Mouse (Mus musculus) right cerebral cortex, postnatal 25 days (tissue): ENCODE results near the gene Adm.
"Not testable (repeated sequence)": the region's sequence is repeated elsewhere in the genome, so short reads cannot be mapped to it uniquely, and the experiment has no call there.

Experiments
- DNase-seq: peaks from one replicate; pipeline ENCODE4 v3.0.0; 2022

The Adm gene

GRCm38 (mm10) chr7:110627486-110628272, at the start of gene Adm:
Gene Adm (plus strand): TSS chr7:110627661.
- DNase-seq, result peak; percentile 34

GRCm38 (mm10) chr7:110583705-110584104, 43.8 kb upstream of the Adm start:
- DNase-seq, result no peak

GRCm38 (mm10) chr7:110584159-110584558, 43.3 kb upstream of the Adm start:
- no peak for DNase-seq

GRCm38 (mm10) chr7:110585250-110585649, 42.2 kb upstream of the Adm start:
- DNase-seq, result no peak

- DNase-seq, result no peak
These were observed 39.7 kb upstream of the Adm start for GRCm38 (mm10) chr7:110587721-110588120.

GRCm38 (mm10) chr7:110593991-110594390, 33.5 kb upstream of the Adm start:
- not testable (repeated sequence) for DNase-seq

GRCm38 (mm10) chr7:110597141-110597540, 30.3 kb upstream of the Adm start:
- no peak for DNase-seq

- no peak for DNase-seq
These were observed 22.0 kb upstream of the Adm start for GRCm38 (mm10) chr7:110605476-110605875.

- DNase-seq, result no peak
These were observed 20.6 kb upstream of the Adm start for GRCm38 (mm10) chr7:110606906-110607305.

- peak; percentile 6 for DNase-seq
These were observed 13.9 kb upstream of the Adm start for GRCm38 (mm10) chr7:110613381-110614132.

GRCm38 (mm10) chr7:110614133-110615063, 13.1 kb upstream of the Adm start, which contains the start of gene Sbf2:
Gene Sbf2 (minus strand): TSS chr7:110614922.
- DNase-seq, result peak; percentile 78

- peak; percentile 69 for DNase-seq
These were observed 12.3 kb upstream of the Adm start for GRCm38 (mm10) chr7:110615151-110615631.

GRCm38 (mm10) chr7:110615792-110616191, 11.7 kb upstream of the Adm start:
- DNase-seq, result no peak

- DNase-seq, result no peak
These were observed 8.3 kb upstream of the Adm start for GRCm38 (mm10) chr7:110619086-110619611.

GRCm38 (mm10) chr7:110624067-110624466, 3.4 kb upstream of the Adm start:
- no peak for DNase-seq

GRCm38 (mm10) chr7:110624961-110625360, 2.5 kb upstream of the Adm start:
- no peak for DNase-seq

- DNase-seq, result no peak
These were observed 2.0 kb upstream of the Adm start for GRCm38 (mm10) chr7:110625489-110625888.

- DNase-seq, result no peak
These were observed 1.0 kb upstream of the Adm start for GRCm38 (mm10) chr7:110626186-110627098.

- no peak for DNase-seq
These were observed 370 bp upstream of the Adm start for GRCm38 (mm10) chr7:110627099-110627482.

- DNase-seq, result no peak
These were observed 776 bp downstream of the Adm start for GRCm38 (mm10) chr7:110628273-110628600.

GRCm38 (mm10) chr7:110628611-110629354, 1.3 kb downstream of the Adm start:
- no peak for DNase-seq
